Mouse (Mus musculus): ENCODE results near the gene Stk24.

DNA sequence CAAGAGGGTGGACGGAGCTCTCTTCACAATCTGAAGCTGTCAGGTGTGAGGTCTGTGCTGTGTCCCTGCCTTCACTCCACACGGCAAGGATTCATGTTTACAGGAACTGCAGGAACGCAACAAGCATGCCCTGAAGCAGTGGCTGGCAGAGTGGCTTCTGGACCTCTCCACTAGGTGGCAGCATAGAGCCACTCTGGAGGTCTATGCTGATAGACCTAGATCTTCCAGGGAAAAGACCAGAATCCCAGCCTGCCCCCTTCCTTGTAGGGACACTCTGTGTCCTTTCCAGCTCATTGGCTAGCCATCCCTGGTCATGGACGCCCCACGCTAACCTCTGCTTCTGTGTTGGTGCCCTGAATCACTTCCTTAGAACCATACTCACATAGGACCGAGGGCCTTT is 100.7 kb downstream of the Stk24 start:
- TF ChIP-seq POLR2A (IDR thresholded peaks at IDR 0.05; ENCODE audit: control insufficient read depth in 1 of 2, insufficient read depth in 1 of 2, low read depth in 1 of 2, low read length in 2 of 2, poor library complexity in 1 of 2): no peak
- TF ChIP-seq SIN3A (IDR thresholded peaks at IDR 0.05; ENCODE audit: low read length): 0 out of 2 replicates have a peak, but pooled peaks have one; percentile 35
- peak; percentile 85 to 96 (median 92) for TF ChIP-seq CTCF (IDR thresholded peaks at IDR 0.05 in 2 of 3, conservative IDR thresholded peaks at IDR 0.05 in 1 of 3; ENCODE audit: control insufficient read depth in 1 of 3, insufficient read depth in 1 of 3, low read depth in 2 of 3, low read length in 3 of 3, poor library complexity in 1 of 3, severe bottlenecking in 1 of 3)
- no peak for TF ChIP-seq MAX (IDR thresholded peaks at IDR 0.05; ENCODE audit: low read length)
- no peak for TF ChIP-seq ELF1 (IDR thresholded peaks at IDR 0.05; ENCODE audit: low read depth, low read length)
- no peak for TF ChIP-seq CHD2 (IDR thresholded peaks at IDR 0.05; ENCODE audit: low read length)
